Mouse (Mus musculus): ENCODE data around the gene Nrgn.

The Nrgn gene

GRCm38 (mm10) chr9:37554838-37555748 lies 2.4 kb upstream of the Nrgn start, which contains the start of gene Siae:
Gene Siae, plus strand, starts transcription at chr9:37555698.
- no peak for DNase-seq (ENCODE audit: low spot score in 2 of 2)

DNA sequence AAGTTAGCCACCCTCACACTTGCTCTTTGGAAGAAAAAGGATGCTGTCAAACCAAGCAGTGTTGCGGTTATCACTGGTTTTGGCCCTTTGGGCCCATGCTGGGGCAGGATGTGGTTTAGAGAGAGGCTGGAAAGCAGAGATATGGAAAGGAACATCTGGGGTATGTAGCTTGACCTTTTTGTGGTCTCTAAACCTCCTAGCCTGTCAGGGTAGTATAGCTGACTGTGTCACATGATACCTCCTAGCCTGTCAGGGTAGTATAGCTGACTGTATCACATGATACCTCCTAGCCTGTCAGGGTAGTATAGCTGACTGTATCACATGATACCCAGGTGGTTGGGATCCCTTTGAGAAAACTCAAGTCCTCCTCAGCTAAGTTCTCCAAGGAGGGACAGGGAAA lies 1.6 kb upstream of the Nrgn start:
- no peak for DNase-seq (ENCODE audit: low spot score in 2 of 2)

GRCm38 (mm10) chr9:37551751-37552531 lies 763 bp downstream of the Nrgn start:
- no peak for DNase-seq (ENCODE audit: low spot score in 2 of 2)

DNA sequence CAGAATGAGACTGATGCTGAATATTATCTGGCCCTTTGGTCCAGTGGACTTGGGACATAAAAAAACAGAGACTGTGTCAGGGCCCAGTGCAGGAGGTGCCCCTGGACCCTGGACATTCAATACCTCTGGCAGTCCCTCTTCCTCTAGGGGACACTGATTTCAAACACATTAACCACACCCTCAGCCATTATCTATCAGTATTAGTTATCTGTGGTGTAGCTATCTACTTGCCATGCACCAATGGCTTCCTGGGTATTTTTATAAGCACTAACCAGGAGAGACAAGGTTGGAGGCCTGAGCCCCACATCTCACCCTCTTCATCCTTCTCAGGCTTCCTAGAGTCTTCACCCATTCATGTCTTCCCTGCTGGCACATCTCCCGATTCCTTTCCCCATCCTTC lies 2.3 kb downstream of the Nrgn start:
- no peak for DNase-seq (ENCODE audit: low spot score in 2 of 2)

GRCm38 (mm10) chr9:37546889-37547288 lies 5.8 kb downstream of the Nrgn start:
- no peak for DNase-seq (ENCODE audit: low spot score in 2 of 2)

GRCm38 (mm10) chr9:37545847-37546452 lies 6.8 kb downstream of the Nrgn start:
- no peak for DNase-seq (ENCODE audit: low spot score in 2 of 2)

DNA sequence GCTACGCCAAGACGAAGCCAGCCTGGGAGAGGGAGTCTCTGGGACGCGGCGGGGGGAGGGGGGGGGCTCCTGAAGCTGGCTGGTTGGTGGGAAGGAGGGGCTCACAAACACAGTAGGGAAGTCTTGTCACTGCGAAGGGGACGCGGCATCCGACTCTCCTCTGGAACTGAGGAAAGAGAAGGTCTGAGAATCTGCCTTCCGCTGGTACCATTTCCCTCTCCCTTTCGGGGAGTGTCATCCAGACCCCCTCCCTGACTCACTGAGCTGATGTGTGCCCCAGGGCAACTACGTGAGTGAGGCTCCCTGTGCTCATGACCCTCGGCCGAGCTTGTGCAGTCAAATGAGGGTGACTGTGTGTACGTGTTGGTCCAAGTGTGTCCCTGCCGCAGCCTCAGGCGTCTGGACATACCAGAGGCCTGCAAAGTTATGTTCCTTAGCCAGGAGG lies 7.5 kb downstream of the Nrgn start:
- DNase-seq (ENCODE audit: low spot score in 2 of 2) = no peak

DNA sequence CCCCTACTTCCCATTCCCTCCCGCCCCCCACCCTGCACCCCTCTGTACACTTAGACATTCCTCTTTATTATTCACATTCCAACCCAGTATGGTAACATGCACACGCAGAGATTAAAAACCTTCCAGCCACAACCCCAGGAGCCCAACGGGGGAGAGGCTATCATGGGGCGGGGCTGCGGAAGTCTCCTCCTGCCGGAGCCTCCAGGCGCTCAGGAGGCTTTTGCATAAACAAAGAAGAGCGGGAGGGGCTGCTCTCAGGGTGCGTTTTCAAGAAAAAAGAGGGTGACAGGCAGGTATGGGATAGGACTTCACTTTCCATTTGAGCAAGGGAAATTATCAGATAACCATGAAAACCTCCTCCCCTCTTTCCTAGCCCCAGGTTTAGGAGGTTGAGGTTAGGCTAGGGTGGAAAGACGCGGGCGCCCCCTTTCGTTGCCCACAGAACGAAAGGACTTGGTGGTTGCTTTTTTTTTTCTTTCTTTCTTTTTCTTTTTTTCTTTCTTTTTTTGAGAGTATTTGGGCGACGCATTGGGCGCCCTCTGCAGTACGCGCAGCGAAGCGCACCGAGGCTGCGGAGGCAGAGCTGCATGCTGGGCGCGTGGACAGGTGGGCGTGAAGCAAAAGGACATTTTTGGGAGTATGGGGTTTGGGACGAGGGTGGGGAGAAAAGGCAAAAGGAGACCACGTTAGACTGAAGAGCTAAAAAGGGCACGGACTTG lies 8.1 kb downstream of the Nrgn start:
- peak; percentile 45 to 72 for DNase-seq (ENCODE audit: low spot score in 2 of 2)

GRCm38 (mm10) chr9:37543869-37544440 lies 8.7 kb downstream of the Nrgn start:
- no peak for DNase-seq (ENCODE audit: low spot score in 2 of 2)

GRCm38 (mm10) chr9:37541851-37542642 lies 10.7 kb downstream of the Nrgn start:
- no peak for DNase-seq (ENCODE audit: low spot score in 2 of 2)

- no peak for DNase-seq (ENCODE audit: low spot score in 2 of 2)
These were observed 11.8 kb downstream of the Nrgn start for GRCm38 (mm10) chr9:37540701-37541575.

- no peak for DNase-seq (ENCODE audit: low spot score in 2 of 2)
These were observed 12.5 kb downstream of the Nrgn start for GRCm38 (mm10) chr9:37540226-37540625.

DNA sequence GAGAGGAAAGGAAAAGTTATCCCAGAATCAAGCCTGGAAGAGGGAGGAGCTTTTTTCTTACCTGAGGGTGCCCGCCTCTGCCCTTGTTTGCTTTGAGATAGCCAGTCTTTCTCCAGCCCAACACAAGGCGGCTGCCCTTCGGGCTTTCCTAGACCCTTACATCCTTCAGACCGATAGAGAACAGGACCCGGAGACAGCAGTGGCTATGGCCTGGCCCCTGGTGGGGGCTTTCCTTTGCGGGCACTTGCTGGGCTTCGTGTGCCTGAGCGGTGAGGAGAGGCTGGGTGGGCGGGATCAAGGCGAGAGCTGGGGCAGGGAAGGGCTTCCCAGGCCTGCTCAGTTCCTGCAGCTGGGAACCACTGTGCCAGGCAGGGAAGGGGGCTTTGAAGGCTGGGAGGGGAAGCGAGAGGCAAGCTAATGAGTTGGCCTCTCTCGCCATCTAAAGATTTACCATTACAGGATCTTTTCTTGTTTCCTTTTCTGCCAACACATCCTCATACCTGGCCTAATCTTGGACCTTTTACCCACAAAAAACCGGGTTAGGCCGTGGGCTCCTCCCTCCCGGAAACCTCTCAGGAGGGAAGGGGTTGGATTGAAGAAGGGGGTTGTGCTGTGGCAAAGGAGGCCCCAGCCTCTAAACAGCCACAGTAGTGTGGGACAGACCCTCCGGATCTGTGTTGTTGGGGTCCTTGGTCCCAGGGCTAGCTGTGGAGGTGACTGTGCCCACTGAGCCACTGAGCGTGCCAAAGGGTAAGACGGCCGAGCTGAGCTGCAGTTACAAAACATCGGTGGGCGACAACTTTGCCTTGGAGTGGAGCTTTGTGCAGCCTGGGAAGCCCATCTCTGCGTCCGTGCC lies 13.3 kb downstream of the Nrgn start, which contains the start of gene Vsig2:
Gene Vsig2, plus strand, starts transcription at position 86 of the 856 bp plus-strand sequence.
- DNase-seq (ENCODE audit: low spot score in 2 of 2) = peak in 1 of 2 experiments; percentile 27

- DNase-seq (ENCODE audit: low spot score in 2 of 2) = no peak
These were observed 14.9 kb downstream of the Nrgn start for GRCm38 (mm10) chr9:37537658-37538250.

- no peak for DNase-seq (ENCODE audit: low spot score in 2 of 2)
These were observed 15.9 kb downstream of the Nrgn start for GRCm38 (mm10) chr9:37536851-37537250.

DNA sequence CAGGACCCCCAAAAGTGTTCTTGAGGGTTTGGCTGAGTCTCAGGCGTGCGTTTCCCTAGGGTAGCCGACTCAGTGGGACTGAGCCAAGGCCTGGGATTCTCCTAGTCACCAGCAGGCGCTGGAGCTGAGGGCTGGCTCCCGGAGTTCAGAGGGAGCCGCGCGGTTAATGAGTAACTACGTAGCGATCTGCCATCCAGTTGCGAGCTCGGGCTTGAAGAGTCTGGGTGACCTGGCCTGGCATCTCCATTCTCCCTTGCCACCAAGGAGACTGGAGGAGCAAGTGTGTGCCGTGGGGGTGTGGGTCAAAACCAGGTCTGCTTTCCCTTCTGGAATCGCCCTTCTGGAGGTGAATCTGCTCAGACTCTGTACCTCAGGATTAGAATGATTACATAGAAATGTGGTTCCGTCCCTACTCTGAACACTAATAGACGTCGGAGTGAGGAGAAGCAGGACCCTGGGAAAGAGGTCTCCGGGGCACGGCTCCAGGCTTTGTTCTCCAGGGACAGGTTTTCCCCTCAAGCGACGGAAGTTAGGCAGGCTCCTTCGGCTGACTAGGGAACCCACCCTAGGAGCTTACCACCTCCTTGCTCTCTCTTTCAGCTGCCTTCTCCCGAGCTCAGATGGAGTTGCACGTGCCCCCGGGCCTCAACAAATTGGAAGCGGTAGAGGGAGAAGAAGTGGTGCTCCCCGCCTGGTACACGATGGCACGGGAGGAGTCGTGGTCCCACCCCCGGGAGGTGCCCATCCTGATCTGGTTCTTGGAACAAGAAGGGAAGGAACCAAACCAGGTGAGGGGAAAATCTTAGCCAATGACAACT lies 21.6 kb downstream of the Nrgn start:
- peak; percentile 67 to 79 for DNase-seq (ENCODE audit: low spot score in 2 of 2)

Measured in urinary bladder, postnatal 36 days (tissue).